In genomic region chr7:142479886-142480285, GRCm38 (mm10) we compare ENCODE assay signal across 16 mouse cellular contexts. TPM values are rescaled to one million over a fixed set of nuclear protein-coding genes. Genes with fewer than 3 reads are reported as not detected.
DNase-seq lines count a peak whose midpoint lies in the region; ATAC-seq and TF ChIP-seq lines count a peak whose summit lies in the region.
"Had no signal": no experiment of that assay in that cellular context is flagged by ENCODE, and none has a peak within 500 bp of the region (broad histone marks: within the 10 kb centered on the region; RNA-seq: fewer than 3 reads in every experiment).

No protein-coding gene starts in this region.

- H3K4me1 ChIP-seq in heart, adult 2 months (ENCODE audit: control insufficient read depth, insufficient read depth, low read length), result peaks cover 16% of the 10 kb centered on the region
- peaks cover 39% of the 10 kb centered on the region for H3K4me1 ChIP-seq in lung, embryonic 14.5 days (ENCODE audit: insufficient read depth)
- H3K4me1 ChIP-seq in heart, embryonic 16.5 days (ENCODE audit: control insufficient read depth, insufficient read depth, low read length), result peaks cover 68% of the 10 kb centered on the region
- peaks cover 64% of the 10 kb centered on the region for H3K4me1 ChIP-seq in stomach, embryonic 14.5 days (ENCODE audit: control insufficient read depth, insufficient read depth, low read length)
- H3K4me1 ChIP-seq: megakaryocyte, embryonic 14.5 days had no signal

- no peak for TF ChIP-seq EP300 in heart, adult 2 months (IDR thresholded peaks at IDR 0.05; ENCODE audit: insufficient read depth, low read depth, low read length)

- peak overlapping the region; percentile 1; the same call in 1 of the 2 replicates for H3K4me3 ChIP-seq in heart, adult 2 months
- H3K4me3 ChIP-seq in lung, embryonic 14.5 days (ENCODE audit: low read depth, low read length), result no peak overlapping the region
- H3K4me3 ChIP-seq in heart, embryonic 16.5 days (ENCODE audit: low read length), result no peak overlapping the region
- no peak overlapping the region for H3K4me3 ChIP-seq in stomach, embryonic 14.5 days (ENCODE audit: low read depth, low read length)
- H3K4me3 ChIP-seq: megakaryocyte, embryonic 14.5 days had no signal

- no peaks in the 10 kb centered on the region for H3K27me3 ChIP-seq in heart, adult 2 months (ENCODE audit: control insufficient read depth, insufficient read depth, low read length)
- H3K27me3 ChIP-seq in lung, embryonic 14.5 days (ENCODE audit: insufficient read depth, low read length), result no peaks in the 10 kb centered on the region
- no peaks in the 10 kb centered on the region for H3K27me3 ChIP-seq in heart, embryonic 16.5 days (ENCODE audit: control insufficient read depth, insufficient read depth, low read length)
- H3K27me3 ChIP-seq in stomach, embryonic 14.5 days (ENCODE audit: control insufficient read depth, insufficient read depth, low read length), result no peaks in the 10 kb centered on the region

- intact Hi-C loops in heart, adult 2 months (cut with DNase I), result loop anchor here (2.0 to 5.0 kb wide), 3 partner anchors 17 to 101 kb away; partner anchors contain the start of gene Tnni2

- no peak for TF ChIP-seq POLR2A in heart, adult 2 months (IDR thresholded peaks at IDR 0.05; ENCODE audit: insufficient read depth, low read depth, low read length)

- H3K4me2 ChIP-seq in lung, embryonic 14.5 days, result peak overlapping the region; percentile 59; the same call in 1 of the 2 replicates
- no peak overlapping the region for H3K4me2 ChIP-seq in heart, embryonic 16.5 days (ENCODE audit: low read depth, low read length)
- no peak overlapping the region for H3K4me2 ChIP-seq in stomach, embryonic 14.5 days (replicated peaks; ENCODE audit: low read depth, low read length)

- H3K27ac ChIP-seq in heart, adult 2 months, result peak overlapping the region; percentile 84
- H3K27ac ChIP-seq in lung, embryonic 14.5 days (ENCODE audit: low read depth), result peak overlapping the region; percentile 98
- H3K27ac ChIP-seq in heart, embryonic 16.5 days (ENCODE audit: low read length), result peak overlapping the region; percentile 86
- peak overlapping the region; percentile 97 for H3K27ac ChIP-seq in stomach, embryonic 14.5 days (ENCODE audit: low read length)
- H3K27ac ChIP-seq: liver, embryonic 14.5 days had no signal

- H3K9me3 ChIP-seq in lung, embryonic 14.5 days (ENCODE audit: low read depth, low read length), result no peaks in the 10 kb centered on the region
- no peaks in the 10 kb centered on the region for H3K9me3 ChIP-seq in heart, embryonic 16.5 days (replicated peaks; ENCODE audit: control insufficient read depth, low read length)
- no peaks in the 10 kb centered on the region for H3K9me3 ChIP-seq in stomach, embryonic 14.5 days (ENCODE audit: control insufficient read depth, low read depth, low read length)
- H3K9me3 ChIP-seq: megakaryocyte, embryonic 14.5 days had no signal

- H3K36me3 ChIP-seq in heart, adult 2 months (ENCODE audit: control insufficient read depth, insufficient read depth, low read length), result no peaks in the 10 kb centered on the region
- peaks cover 14% of the 10 kb centered on the region; the same call in 1 of the 2 replicates for H3K36me3 ChIP-seq in lung, embryonic 14.5 days (ENCODE audit: insufficient read depth)
- H3K36me3 ChIP-seq in heart, embryonic 16.5 days (ENCODE audit: control insufficient read depth, insufficient read depth), result no peaks in the 10 kb centered on the region
- H3K36me3 ChIP-seq in stomach, embryonic 14.5 days (ENCODE audit: control insufficient read depth, insufficient read depth, low read length), result peaks cover 12% of the 10 kb centered on the region; the same call in 1 of the 2 replicates

- ATAC-seq in lung, embryonic 14.5 days (ENCODE audit: insufficient read depth), result no peak
- ATAC-seq in heart, embryonic 16.5 days (replicated peaks; ENCODE audit: extremely low read depth, insufficient read depth, low FRiP score), result no peak
- ATAC-seq in stomach, embryonic 14.5 days (ENCODE audit: insufficient number of reproducible peaks, insufficient read depth, low FRiP score, low read depth), result no peak
- no peak for ATAC-seq in CD4-positive, CD25-positive, alpha-beta regulatory T cell, adult 4 months
- ATAC-seq: forebrain, postnatal 0 days had no signal

- DNase-seq in heart, adult 2 months, result peak in 1 of 2 experiments; percentile 27
- no peak for DNase-seq in heart, adult 18-20 months
- DNase-seq in lung, embryonic 14.5 days, result no peak
- DNase-seq in lung, adult 18-20 months, result no peak
- no peak for DNase-seq in thymus, postnatal 25 days
- DNase-seq: adrenal gland, postnatal 25 days; cerebellum, postnatal 14 days; forebrain, postnatal 0 days; gastrocnemius, postnatal 25 days; thymus, adult 18-20 months had no signal

- 85% methylated on average over 3 of the region's 3 CpGs for WGBS in heart, adult 2 months
- 91% methylated on average over 3 of the region's 3 CpGs for WGBS in lung, embryonic 14.5 days
- WGBS in heart, embryonic 16.5 days, result 82% methylated on average over 3 of the region's 3 CpGs
- WGBS in stomach, embryonic 14.5 days, result 98% methylated on average over 3 of the region's 3 CpGs

- TF ChIP-seq CTCF in heart, adult 2 months (IDR thresholded peaks at IDR 0.05), result no peak
- no peak for TF ChIP-seq CTCF in lung, embryonic 14.5 days (IDR thresholded peaks at IDR 0.05; ENCODE audit: low read depth)

- no peaks in the 10 kb centered on the region for H3K79me2 ChIP-seq in heart, adult 2 months (replicated peaks; ENCODE audit: control insufficient read depth, insufficient read depth, low read length)

- H3K9ac ChIP-seq in heart, adult 2 months (ENCODE audit: low read depth, low read length), result no peak overlapping the region
- H3K9ac ChIP-seq in lung, embryonic 14.5 days, result no peak overlapping the region
- H3K9ac ChIP-seq in heart, embryonic 16.5 days (ENCODE audit: low read length), result peak overlapping the region; percentile 23; the same call in 1 of the 2 replicates
- 0 out of 2 replicates have a peak overlapping the region, but pooled peaks have one; percentile 6 for H3K9ac ChIP-seq in stomach, embryonic 14.5 days (replicated peaks; ENCODE audit: low read depth, low read length)
- H3K9ac ChIP-seq: forebrain, postnatal 0 days; liver, embryonic 14.5 days had no signal

RNA-seq across cellular contexts. Expression of gene Tnnt3, which starts 18.8 kb away (rescaled TPM):
- 1 to 10 TPM; 1.1 to 1.3 TPM for total RNA-seq in heart, adult 2 months (2021)
- polyA plus RNA-seq in heart, adult 2 months (2012; rRNA removed), result 1.8 TPM in 1 of 2 replicates, not detected in the other
- under 1 TPM in 1 of 2 experiments, not detected in 1; 0.67 TPM for total RNA-seq in heart, adult 18-20 months (2021)
- polyA plus RNA-seq in lung, embryonic 14.5 days (2014; fragmentation: Nextera tagmentation; extraction: Ambion mirVana), result 1.5 and 2.5 TPM in 2 replicates
- polyA plus RNA-seq in heart, embryonic 16.5 days (2015; fragmentation: Nextera tagmentation; extraction: Ambion mirVana), result 5.3 and 17.1 TPM in 2 replicates
- 2.2 and 2.6 TPM in 2 replicates for polyA plus RNA-seq in stomach, embryonic 14.5 days (2014; fragmentation: Nextera tagmentation; extraction: Ambion mirVana)
- 1 to 10 TPM; 2.5 to 5.7 TPM for polyA plus RNA-seq in CD4-positive, CD25-positive, alpha-beta regulatory T cell, adult 4 months (2017; shearing (Covaris generic))
- total RNA-seq: adrenal gland, postnatal 25 days had no signal
- polyA plus RNA-seq: small intestine, adult 2 months had no signal

RNA-seq across cellular contexts. Expression of gene Lsp1, which starts 19.3 kb away (rescaled TPM):
- 10 to 100 TPM; 28.4 to 35.0 TPM for total RNA-seq in heart, adult 2 months (2021)
- polyA plus RNA-seq in heart, adult 2 months (2012; rRNA removed), result 96.6 and 107 TPM in 2 replicates
- total RNA-seq in heart, adult 18-20 months (2021), result 10 to 100 TPM; 24.7 to 33.1 TPM
- polyA plus RNA-seq in lung, embryonic 14.5 days (2014; fragmentation: Nextera tagmentation; extraction: Ambion mirVana), result 98.0 and 99.6 TPM in 2 replicates
- 73.5 and 83.5 TPM in 2 replicates for polyA plus RNA-seq in heart, embryonic 16.5 days (2015; fragmentation: Nextera tagmentation; extraction: Ambion mirVana)
- 194 and 211 TPM in 2 replicates for polyA plus RNA-seq in stomach, embryonic 14.5 days (2014; fragmentation: Nextera tagmentation; extraction: Ambion mirVana)
- 1,000 to 10,000 TPM; 1,098 to 1,582 TPM for polyA plus RNA-seq in CD4-positive, CD25-positive, alpha-beta regulatory T cell, adult 4 months (2017; shearing (Covaris generic))

RNA-seq across cellular contexts. Expression of gene Tnni2, which starts 38.3 kb away (rescaled TPM):
- 1 to 10 TPM; 2.7 to 3.0 TPM for total RNA-seq in heart, adult 2 months (2021)
- 5.9 and 7.5 TPM in 2 replicates for polyA plus RNA-seq in heart, adult 2 months (2012; rRNA removed)
- 1 to 10 TPM; 1.8 to 2.6 TPM for total RNA-seq in heart, adult 18-20 months (2021)
- 0.86 and 1.6 TPM in 2 replicates for polyA plus RNA-seq in lung, embryonic 14.5 days (2014; fragmentation: Nextera tagmentation; extraction: Ambion mirVana)
- polyA plus RNA-seq in heart, embryonic 16.5 days (2015; fragmentation: Nextera tagmentation; extraction: Ambion mirVana), result 14.1 and 27.0 TPM in 2 replicates
- 4.6 and 5.8 TPM in 2 replicates for polyA plus RNA-seq in stomach, embryonic 14.5 days (2014; fragmentation: Nextera tagmentation; extraction: Ambion mirVana)
- polyA plus RNA-seq in CD4-positive, CD25-positive, alpha-beta regulatory T cell, adult 4 months (2017; shearing (Covaris generic)), result not detected
- total RNA-seq: adrenal gland, postnatal 25 days had no signal

RNA-seq across cellular contexts. Expression of gene Syt8, which starts 45.2 kb away (rescaled TPM):
- not detected for total RNA-seq in heart, adult 2 months (2021)
- polyA plus RNA-seq in heart, adult 2 months (2012; rRNA removed), result not detected in 2 replicates
- not detected for total RNA-seq in heart, adult 18-20 months (2021)
- not detected in 2 replicates for polyA plus RNA-seq in lung, embryonic 14.5 days (2014; fragmentation: Nextera tagmentation; extraction: Ambion mirVana)
- 0.17 and 0.32 TPM in 2 replicates for polyA plus RNA-seq in heart, embryonic 16.5 days (2015; fragmentation: Nextera tagmentation; extraction: Ambion mirVana)
- polyA plus RNA-seq in stomach, embryonic 14.5 days (2014; fragmentation: Nextera tagmentation; extraction: Ambion mirVana), result 4.8 and 6.6 TPM in 2 replicates
- not detected for polyA plus RNA-seq in CD4-positive, CD25-positive, alpha-beta regulatory T cell, adult 4 months (2017; shearing (Covaris generic))
- total RNA-seq: adrenal gland, postnatal 25 days; forebrain, postnatal 0 days; gastrocnemius, postnatal 25 days had no signal
- polyA plus RNA-seq: forebrain, postnatal 0 days had no signal

RNA-seq across cellular contexts. Expression of gene Mrpl23, which starts 52.6 kb away (rescaled TPM):
- total RNA-seq in heart, adult 2 months (2021), result 1 to 10 TPM in 1 of 2 experiments, under 1 TPM in 1; 0.89 to 2.1 TPM
- polyA plus RNA-seq in heart, adult 2 months (2012; rRNA removed), result 12.8 and 18.0 TPM in 2 replicates
- total RNA-seq in heart, adult 18-20 months (2021), result 10 to 100 TPM; 12.2 to 29.0 TPM
- polyA plus RNA-seq in lung, embryonic 14.5 days (2014; fragmentation: Nextera tagmentation; extraction: Ambion mirVana), result 20.3 and 31.0 TPM in 2 replicates
- 14.2 and 20.0 TPM in 2 replicates for polyA plus RNA-seq in heart, embryonic 16.5 days (2015; fragmentation: Nextera tagmentation; extraction: Ambion mirVana)
- polyA plus RNA-seq in stomach, embryonic 14.5 days (2014; fragmentation: Nextera tagmentation; extraction: Ambion mirVana), result 32.6 and 35.6 TPM in 2 replicates
- 1 to 10 TPM; 2.6 to 3.0 TPM for polyA plus RNA-seq in CD4-positive, CD25-positive, alpha-beta regulatory T cell, adult 4 months (2017; shearing (Covaris generic))

Comparison
In these comparisons a context has a peak if more than half of its experiments do, and no peak if none do; other contexts are left out.
1. H3K9ac ChIP-seq: peak in heart, embryonic 16.5 days (single experiment) and stomach, embryonic 14.5 days (single experiment); none in heart, adult 2 months (single experiment) and lung, embryonic 14.5 days (single experiment).
2. Peak in every context shown above with its lines, with median percentiles within 50 percentile points of each other: H3K27ac ChIP-seq.